Mouse (Mus musculus) brain, embryonic 14.5 days (tissue): ENCODE measurements at regions not wholly inside any gene's neighbourhood (a gene's known extent, or its start where the extent isn't known, plus 50 kb on each side); places are given as distances from the start of the nearest gene placed in this dataset.

Source experiments
- CTCF ChIP-seq: fragments of 200-500 bp; IDR thresholded peaks from 2 replicates; pipeline ENCODE4 v1.5.1; 2012; ENCODE audit warnings: inconsistent platforms, mild to moderate bottlenecking, moderate library complexity, borderline replicate concordance; ENCODE audit not compliant: insufficient read depth, insufficient read length; ENCODE audit errors: extremely low read depth
- POLR2A ChIP-seq: fragments of 200-500 bp; IDR thresholded peaks from 2 replicates; pipeline ENCODE4 v1.6.1; 2012; ENCODE audit warnings: mild to moderate bottlenecking, inconsistent platforms, borderline replicate concordance; ENCODE audit not compliant: poor library complexity, insufficient read depth, insufficient read length, severe bottlenecking; ENCODE audit errors: extremely low read depth

GRCm38 (mm10) chr1:138703291-138703690 lies 83.3 kb upstream of the Nek7 start:
- TF ChIP-seq CTCF (no peak), POLR2A (no peak)
